Mouse (Mus musculus): ENCODE data around the gene Ergic2. TPM values are rescaled to one million over a fixed set of nuclear protein-coding genes. Genes with fewer than 3 reads are reported as not detected.

The Ergic2 gene
- 99.3 to 124 TPM (median 110 TPM) in 4 replicates for total RNA-seq (2023; ENCODE audit: inconsistent age)

DNA sequence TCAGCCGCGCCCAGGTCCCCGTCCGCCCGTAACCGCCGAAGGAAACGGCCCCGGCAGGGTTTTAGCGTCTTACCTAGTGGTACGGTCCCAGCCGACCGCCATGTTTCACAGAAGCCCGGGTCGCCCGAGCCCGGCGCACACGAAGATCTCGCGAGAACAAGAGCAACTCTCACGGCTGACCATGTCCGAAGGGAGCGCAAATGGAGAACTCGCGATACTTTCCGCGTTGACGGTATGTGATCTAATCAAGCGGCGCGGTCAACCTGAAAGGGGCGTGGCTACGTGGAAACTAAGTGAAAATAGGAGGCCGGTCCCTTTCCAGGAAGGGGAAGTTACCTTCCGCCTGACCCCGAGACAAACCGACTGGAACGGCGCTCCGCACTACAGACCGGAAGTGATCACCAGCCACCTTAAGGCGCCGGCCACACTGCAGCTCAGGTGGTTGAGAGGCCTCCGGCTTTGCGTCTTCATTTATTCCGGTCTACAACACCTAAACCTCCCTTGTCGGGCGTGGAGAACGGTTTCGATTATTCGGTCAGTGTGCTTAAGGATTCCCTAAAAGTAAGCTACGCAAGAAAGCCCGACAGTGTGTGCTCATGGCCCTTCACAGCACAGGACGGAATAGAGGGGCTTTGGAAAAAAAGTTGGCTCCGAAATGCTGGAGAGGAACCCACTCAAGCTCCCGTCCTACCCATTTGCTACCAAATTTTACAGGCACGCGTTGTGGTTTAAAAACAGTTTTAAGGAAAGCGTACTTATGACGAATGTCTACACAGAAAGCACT, at the start of gene Ergic2:
Gene Ergic2, minus strand, starts transcription at position 478 of the 784 bp plus-strand sequence.

Other genes with a start within 250 kb of the Ergic2 start
- gene Far2, start 165.1 kb downstream of the Ergic2 start, total RNA-seq (2023; ENCODE audit: inconsistent age), result not detected in 4 replicates
- 0.10 to 0.32 TPM (median 0.30 TPM) in 4 replicates for gene Tmtc1, start 232.0 kb upstream of the Ergic2 start, total RNA-seq (2023; ENCODE audit: inconsistent age)